Mouse (Mus musculus): ENCODE results near the gene Mbl2.
"Not testable (repeated sequence)": the region's sequence is repeated elsewhere in the genome, so short reads cannot be mapped to it uniquely, and the experiment has no call there.

GRCm38 (mm10) chr19:30222593-30222992 lies 10.1 kb upstream of the Mbl2 start:
- not testable (repeated sequence) for TF ChIP-seq CTCF (IDR thresholded peaks at IDR 0.05; ENCODE audit: control insufficient read depth, insufficient read depth, insufficient replicate concordance, low read depth, low read length); POLR2A (IDR thresholded peaks at IDR 0.05; ENCODE audit: control insufficient read depth, low read depth, low read length)

Data from testis, adult 2 months (tissue).